Mouse (Mus musculus) embryo, embryonic 10 days (tissue): ENCODE results near the gene Inpp5a.

ENCODE experiments used
- DNase-seq: peaks from one replicate; pipeline ENCODE4 v3.0.0-alpha.2; 2015; ENCODE audit warnings: low spot score

The Inpp5a gene

DNA sequence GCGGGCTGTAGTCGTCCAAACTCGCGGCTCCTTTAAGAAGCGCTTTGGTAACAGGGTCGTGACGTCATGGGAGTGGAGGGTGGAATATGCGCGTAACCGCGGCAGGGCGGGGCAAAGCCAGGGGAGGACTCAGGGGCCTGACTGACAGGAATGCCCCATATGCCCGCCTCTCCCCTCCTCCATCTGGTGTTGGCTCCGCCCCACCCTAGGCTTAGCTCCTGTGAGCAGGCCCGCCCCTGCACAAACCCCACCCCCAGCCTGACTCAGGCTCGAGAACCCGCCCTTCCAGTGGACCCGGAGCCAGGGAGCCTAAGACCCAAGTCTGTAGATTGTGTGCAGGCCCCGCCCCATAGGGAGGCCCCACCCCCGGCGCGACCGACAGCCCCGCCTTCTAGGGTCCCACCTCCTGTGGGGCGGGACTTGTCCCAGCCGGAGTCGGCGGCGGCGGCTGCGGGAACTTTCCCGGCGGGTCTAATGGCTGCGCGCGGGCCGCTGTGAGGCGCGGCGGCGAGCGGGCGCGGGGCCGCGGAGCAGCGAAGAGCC, at the start of gene Inpp5a:
Gene Inpp5a (plus strand): TSS at position 440 of the 543 bp plus-strand sequence.
- peak; percentile 100 for DNase-seq

DNA sequence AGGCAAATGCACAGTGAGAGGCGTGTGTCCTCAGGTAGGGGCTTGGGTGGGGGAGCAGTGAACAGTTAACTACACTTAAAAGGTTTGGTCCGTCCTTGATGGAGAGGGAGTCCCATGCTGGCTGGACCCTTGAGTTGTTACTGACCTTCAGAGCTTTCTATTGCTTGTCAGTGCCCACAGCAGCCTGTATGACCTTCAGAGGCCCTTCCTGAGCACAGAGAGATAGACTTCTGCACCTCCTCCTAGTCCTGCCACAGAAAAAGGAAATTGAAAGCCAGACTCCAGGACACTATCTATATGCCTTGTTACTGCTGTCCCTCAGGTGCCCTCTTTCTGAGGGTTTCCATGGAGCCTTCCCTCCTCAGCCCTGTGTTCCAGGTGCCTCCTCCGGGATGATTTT, 49.7 kb upstream of the Inpp5a start:
- DNase-seq, result no peak

DNA sequence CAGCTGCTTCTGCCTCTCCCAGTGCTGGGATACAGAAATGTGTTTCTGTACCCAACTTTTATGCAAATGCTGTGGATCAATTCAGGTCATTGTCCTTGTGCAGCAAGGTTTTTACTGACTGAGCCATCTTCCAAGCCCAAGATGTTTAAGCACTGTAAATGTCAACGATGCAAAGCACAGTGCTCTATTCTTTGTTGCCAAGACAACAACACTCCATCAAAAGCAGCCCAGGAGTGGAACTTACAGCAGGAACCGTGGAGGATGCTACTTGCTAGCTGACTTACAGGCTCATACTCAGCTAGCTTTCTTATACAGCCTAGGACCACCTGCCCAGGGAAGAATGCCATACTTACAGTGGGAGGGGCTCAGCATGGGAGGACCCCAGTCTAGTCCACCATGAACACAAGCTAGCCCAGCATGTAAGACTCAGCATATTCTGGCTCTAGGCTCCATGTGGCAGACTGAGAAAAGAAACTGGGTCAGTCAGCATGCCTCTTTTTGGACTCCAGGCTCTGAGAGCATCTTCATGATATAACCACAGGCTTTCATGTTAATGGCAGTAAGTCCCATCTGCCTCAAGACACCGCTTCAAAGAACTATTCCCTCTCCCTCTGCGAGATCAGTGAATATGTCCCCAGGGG, 47.8 kb upstream of the Inpp5a start:
- DNase-seq, result no peak

DNA sequence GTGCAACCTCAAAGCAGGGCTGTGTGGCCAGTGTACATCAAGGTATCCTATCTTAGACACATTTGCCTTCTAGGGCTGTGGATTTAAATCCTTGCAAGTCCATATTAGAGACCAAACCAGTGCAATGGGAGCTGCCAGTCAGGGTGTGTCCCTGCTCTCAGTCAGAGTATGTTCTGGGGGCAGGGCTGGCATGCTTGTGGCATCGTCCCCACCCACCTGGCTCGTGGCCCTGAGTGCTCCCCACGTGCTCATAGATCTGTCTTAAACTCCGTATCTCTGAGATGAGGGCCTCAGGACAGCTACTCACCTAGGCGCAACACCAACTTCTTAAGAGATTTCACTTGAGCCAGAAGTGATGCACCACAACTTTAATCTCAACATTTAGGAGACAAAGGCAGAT, 46.1 kb upstream of the Inpp5a start:
- no peak for DNase-seq

DNA sequence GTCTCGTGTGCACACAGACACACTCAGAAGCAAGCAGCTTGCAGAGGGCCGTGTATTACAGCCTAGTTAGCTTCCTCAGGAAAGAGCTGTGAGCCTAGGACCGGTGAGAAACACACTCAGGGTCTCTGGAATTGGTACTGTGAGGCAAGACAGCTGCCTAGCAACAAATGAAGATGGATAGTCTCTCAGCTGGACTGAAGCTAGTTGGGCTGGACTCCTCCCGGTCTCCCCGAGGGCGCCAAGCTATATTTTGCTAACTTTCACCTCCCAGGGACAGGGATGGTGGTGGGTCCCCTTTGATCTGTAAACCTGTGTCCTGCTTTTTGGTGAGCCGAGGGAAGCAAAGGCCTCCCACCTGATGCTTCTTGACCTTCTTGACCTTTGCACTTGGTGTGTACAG, 41.9 kb upstream of the Inpp5a start:
- peak; percentile 78 for DNase-seq

DNA sequence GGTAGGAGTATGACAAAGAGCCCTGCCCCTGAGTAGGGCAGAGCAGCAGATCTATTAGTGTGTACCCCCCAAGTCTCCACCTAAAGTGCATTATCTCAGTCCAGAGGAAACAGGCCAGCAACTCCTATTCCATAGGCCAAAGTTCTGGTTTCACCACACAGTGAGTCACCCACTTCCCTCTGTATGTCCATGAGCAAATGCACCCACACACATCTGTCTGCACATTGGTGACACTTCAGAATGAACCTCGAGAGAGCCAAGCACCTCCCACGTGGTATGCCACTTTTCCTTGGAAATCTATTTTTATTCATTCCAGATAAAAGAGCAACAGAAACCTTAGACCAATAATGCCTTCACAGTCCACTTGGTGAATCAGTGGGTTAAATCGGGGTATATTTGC, 38.3 kb upstream of the Inpp5a start:
- no peak for DNase-seq

DNA sequence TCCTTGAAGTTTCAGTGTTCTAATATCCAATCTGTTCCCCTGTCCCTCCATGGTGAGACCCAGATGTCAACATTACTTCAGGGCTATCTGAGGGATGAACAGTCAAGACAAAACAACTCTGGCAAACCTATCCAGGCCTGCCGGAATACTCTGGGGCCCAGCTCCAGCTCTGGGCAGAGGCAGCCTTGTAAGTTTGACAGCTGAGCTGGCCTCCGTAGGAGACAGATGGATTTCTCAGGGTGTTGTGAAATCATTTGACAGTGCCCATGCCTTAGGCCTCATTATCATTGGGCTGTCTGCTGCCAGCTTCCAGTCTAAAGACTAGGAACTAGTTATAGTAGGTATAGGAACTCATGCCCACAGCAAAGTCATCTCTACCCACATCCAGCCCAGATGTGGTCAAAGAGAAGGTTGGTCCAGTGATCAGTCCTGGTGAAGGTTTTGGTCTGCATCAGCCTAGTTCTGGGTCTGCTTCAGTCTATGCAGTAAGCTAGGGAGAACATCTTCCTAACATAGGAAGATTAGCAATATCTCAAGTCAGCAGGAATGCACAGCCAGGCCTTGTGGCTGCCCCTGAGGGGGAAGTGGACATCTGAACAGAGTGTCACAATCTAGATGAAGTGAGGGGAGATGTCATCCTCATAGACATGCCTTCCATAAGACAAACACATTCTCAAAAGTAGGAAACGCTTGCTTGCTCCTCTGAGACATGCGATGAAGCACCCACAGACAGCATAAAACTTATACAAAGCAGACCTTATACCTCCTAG, 34.4 kb upstream of the Inpp5a start:
- DNase-seq, result no peak

DNA sequence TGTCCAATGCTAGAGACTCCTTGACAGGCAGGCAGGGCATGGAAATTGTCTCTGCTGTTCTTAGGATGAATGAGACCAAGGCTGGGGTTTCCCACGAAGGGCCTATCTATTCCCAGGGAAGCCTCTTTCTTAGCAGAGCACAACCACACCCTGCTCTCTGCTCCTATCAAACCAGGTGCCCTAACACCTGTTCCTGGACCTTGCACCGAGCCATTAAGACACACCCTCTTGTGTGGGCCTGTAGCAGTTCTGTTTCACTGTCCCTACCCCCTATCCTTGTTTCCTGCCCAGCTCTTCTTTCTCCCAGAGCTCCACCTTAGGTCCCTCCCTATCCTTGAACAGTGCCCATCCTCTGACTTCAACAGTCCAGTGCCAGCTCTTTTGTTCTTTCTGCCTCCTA, 31.9 kb upstream of the Inpp5a start:
- no peak for DNase-seq

DNA sequence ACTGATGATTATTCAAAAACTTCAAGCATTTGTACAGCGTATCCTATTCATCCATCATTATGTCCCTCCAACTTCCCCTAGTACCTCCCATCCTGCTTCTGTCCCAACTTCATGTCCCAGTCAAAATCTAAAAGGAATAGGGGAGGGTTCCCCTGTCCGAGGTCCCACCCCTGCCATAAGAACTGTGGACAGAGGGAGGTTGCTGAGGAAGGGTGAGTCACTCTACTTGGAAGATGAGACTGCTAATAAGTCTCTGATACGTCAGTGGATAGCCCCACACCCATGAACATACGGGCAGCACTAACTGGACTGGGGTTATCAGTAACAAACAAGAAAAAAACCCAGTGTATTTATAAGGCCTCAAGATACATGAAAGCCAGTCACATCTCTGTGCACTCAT, 29.0 kb upstream of the Inpp5a start:
- DNase-seq, result no peak

DNA sequence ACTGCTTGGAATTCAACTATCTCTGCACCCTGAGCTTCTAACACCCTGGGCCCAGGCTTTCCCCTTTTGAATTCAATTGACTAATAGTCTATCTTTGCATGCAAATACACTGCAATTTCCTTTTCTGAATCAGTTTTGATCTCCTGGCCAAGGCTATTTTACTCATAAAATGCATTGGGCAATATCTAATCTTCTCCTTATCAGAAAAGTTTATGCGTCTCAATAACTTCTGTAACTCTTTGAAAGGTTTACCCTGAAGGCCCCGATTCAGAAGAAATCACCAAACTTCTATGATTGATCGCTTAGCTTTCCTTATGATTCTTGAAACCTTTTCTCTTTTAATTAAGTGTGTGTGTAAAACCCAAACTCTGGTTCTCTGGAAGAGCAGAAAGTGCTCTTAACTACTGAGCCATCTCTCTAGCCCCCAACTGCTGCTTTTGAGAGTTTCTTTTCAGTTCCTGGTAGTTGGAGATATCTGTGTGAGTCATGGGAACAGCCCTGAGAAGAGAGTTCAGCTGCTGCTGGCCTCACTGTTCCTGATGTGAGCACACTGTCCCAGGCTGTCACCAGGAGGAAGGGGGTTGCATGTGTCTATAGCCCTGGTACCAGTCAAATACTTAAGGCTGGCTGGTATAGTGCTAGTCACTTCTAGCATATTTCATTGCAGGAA, 27.9 kb upstream of the Inpp5a start:
- DNase-seq, result no peak

DNA sequence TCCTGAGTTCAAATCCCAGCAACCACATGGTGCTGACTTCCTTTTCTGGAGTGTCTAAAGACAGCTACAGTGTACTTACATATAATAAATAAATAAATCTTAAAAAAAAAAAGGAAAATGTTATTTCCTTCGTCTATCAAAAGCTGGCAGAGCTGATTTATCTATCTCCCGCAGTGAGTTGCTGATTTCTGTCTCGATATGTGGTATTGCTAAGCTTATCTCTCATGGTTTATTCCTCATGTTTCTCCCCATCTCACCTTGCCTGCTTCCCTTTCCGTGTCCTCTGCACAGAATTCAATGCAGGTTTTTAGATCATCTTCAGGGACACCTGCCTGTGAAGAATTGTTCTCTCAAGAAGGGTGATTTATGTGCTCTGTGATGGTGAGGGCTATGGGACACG, 27.1 kb upstream of the Inpp5a start:
- no peak for DNase-seq

DNA sequence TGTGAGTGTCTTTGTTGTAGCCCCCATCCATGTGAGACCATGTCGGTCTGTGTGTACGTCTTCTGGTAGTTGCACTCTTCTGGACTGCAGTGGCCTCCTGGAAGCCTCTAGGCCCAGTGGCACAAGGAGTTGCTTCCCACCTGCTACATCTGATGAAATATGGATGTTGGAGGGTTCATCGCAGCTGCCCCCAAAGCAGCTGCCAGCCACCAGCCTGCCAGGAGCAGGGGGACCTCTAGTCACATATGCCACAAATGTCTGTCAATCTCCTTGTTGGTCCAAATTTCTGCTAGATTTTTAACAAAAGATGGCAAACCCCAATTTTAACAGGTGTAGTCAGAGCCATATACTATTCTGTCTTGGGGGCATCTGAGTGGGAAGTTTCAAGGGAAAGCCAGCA, 26.4 kb upstream of the Inpp5a start:
- no peak for DNase-seq

DNA sequence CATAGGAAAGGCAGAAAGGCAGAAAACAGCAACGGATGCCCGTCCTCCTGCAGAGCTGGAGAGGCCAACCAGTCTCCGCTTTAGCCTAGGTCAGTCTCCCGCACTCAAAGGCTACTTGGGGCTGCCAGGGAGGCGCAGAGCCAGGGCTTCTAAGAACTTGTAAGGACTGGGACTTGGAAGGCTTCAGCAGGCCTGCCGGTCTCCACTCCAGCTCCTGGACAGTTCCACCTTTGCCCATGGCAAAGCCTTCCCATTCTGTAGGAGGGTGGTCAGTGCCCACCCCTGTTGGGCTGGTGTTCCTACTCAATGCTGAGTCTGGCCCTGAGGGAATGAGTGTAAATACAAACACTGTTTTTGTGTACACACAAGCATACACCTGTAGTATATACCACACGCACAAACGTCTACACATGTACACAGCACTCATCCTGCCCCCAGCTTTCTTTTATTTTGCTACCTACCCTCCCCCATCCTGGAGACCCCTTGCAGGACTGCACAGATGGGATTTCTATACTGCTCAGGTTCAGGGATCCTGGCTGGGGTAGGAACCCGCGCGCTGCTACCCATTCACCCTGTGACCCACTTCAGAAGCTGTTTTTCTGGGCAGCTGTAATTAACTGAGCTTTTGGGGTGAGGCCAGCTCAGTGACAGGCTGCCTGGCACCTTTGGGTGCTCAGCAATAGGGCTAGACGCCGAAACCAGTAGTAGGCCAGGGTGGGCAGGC, 25.5 kb upstream of the Inpp5a start:
- DNase-seq, result peak; percentile 22

DNA sequence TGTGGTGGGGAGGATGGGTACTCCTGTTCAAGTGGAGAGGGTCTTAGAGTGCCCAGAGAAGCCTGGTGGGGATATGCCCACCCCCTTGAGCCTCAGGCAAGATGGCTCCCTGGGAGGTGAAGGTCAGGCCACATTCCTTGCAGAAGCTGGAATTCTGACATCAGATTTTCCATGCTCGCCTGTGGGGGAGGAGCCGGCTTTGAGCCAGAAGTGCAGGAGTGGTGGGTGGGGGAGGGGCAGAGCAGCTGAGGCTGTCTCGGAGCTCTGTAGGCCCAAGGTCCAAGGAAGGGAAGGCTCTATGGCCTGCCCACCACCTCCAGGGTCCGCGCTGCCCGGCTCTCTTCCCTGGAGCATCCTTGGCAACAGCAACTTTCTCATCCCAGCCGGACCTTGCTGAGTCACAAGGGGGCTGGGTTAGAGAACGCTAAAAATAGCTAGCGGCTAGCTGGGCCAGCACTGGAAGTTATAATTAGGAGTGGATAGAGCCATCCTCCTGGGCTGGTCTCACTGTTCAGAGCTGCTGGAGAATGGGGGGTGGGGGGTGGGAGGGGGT, 24.8 kb upstream of the Inpp5a start:
- DNase-seq, result peak; percentile 90

DNA sequence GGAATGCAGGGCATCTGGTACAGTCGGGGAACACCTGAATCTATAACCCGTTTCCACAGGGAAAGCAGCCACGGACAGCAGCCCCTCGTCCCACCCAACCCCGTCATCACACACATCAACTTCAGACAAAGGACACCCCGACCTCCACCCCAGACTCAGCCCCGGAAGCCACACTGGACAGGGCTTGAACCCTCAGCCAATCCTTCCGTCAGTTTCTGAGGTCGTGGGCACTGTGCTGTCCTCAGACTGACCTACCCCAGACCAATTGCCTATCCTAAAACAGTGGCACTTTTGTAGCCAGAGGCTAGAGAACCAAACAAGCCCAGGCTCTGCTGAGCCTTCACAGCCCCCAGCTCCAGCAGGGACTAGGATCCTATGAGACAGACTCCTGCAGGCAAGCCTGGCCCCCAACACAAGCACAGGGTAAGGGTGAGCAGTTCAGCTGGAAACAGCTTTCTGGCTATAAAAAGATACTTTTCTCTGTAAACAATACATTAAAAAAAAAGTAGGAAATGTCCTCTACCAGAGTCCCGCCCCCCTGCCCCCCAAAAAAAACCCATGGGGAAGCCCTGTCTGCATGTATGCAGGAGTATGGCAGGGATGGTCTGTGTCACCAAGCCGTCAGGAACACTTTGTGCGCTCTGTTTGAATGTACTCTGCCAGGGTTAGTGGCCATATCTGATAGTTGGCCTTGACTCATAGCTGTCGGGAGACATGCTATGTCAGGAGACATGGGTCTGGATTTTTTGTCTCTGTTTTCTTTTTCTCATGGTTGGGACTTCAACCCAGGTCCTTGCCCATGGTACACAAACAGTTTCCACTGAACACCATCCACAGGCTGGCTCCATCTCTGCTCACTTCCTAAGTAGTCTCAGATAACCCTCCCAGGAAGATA, 23.7 kb upstream of the Inpp5a start:
- no peak for DNase-seq

DNA sequence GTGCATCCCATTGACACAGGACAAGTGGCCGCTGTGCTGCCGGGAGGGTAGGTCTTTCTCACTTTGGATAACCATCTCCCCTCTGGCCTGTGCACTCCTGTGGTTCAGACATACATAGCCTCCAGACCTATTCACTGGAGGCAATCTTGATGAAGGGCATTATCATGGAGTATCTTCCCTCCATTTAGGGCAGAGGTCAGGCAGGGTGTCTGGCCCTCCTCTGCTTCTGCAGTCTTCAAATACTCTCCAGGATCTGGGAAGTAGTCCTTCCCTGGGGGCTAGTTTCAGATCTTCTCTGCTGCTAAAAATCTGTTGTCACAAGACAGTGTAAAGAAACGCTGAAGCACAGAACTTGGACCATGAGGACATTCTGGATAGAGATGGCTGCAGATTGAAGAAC, 22.8 kb upstream of the Inpp5a start:
- no peak for DNase-seq

DNA sequence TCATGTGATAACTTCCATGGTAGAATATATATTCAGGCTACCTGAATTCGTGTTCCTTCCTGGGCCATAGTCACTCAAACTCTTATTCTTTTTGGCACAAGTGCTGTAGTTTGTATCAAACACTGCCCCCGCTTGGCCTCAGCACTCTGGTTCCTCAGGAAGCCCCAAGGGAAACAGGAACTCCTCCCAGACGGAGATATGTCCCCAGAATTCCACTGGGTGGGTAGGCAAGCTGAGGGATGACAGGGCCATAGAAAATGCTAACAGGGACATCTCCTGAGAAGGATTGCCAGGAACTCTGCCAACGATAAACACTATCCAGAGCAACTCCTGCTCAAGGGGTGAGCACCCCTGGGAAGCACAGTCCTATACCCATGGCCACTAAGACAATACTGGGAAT, 22.4 kb upstream of the Inpp5a start:
- DNase-seq, result no peak

DNA sequence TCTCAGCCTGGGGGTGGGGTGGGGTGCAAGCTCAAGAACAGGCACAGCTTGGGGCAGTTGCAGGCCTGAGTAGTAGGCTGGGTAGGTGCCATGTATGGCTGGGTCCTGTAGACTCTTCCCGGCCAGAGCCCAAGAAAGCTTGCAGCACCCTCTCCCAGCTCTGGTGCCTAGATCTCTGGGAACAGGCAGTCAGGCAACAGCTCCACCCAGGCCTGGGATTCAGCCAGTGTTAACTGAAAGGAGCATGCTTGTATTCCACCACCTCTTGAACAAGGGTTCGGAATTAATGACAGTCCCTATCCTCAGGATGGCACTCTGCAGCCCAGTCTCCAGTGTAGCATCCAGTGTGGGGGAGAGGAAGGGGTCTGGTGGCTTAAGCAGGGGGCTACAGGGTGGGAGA, 20.7 kb upstream of the Inpp5a start:
- DNase-seq, result no peak

DNA sequence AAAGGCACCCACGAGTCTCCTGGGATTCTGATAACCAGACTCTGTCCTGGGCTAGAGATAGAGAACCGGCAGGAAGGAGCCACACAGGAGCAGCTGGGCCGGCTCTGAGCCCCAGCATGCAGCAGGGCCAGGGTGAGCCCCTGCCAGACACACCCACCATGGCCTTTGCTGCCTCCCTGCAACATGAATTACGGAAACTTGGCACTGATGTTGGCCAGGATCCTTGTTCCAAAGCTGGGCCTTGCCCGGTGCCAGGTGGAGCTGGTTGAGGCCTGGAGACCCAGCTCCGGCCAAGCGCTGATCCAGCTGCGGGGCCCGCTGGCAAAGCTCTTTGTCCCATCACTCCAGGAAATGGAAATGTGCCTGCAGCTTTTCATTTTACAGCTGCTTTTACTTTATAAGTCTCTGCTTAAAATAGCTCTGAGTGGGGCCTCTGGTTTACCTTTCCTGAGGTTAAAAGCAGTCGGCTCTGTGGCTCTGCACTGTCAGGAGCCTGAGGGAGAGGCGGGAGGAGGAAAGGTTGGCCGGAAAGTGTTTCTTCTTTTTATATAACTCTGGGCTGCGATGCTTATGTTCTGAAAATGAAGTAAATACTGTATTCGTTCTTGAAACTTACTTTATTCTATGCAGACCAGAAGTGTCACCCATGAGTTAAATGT, 20.1 kb upstream of the Inpp5a start:
- DNase-seq, result no peak

DNA sequence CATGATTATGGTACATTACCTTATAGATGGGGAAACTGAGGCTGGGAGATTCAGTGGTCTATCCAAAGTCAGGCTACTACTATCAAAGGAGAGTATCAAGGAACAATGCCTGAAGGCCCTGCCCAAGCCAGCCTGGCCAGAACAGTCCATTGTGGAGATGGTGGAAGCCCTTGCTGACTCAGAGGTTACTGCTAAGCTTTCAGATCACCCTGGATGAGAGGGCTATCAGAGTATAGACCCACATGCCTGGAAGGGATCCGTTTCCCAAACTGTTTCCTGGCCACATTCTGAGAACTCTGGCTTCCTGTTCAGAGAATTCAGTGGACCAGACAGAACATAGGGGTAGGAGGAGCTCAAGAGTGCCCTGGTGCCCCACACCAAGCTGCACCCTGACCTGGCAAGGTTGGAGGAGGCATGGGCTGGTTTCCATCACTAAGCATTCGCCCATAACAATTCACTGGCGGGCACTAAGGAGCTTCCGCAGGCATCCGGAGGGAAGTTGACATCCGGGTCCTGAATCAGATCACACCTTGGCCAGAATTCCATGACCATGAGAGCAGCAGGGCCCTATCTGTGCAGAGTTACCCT, 19.3 kb upstream of the Inpp5a start:
- DNase-seq, result no peak
